Mouse (Mus musculus) kidney, adult 2 months (tissue): ENCODE results near the gene Qpct.

ENCODE experiments used
- CTCF ChIP-seq: fragments of 200-500 bp; conservative IDR thresholded peaks from 2 replicates; pipeline ENCODE4 v1.5.1; 2011; ENCODE audit warnings: low read depth, mild to moderate bottlenecking, control low read depth, low read length, moderate library complexity, mixed read lengths; ENCODE audit not compliant: insufficient read depth, insufficient read length
- POLR2A ChIP-seq: fragments of 200-500 bp; IDR thresholded peaks from one replicate; pipeline ENCODE4 v1.6.1; 2011; ENCODE audit warnings: low read depth, low read length, control low read depth

DNA sequence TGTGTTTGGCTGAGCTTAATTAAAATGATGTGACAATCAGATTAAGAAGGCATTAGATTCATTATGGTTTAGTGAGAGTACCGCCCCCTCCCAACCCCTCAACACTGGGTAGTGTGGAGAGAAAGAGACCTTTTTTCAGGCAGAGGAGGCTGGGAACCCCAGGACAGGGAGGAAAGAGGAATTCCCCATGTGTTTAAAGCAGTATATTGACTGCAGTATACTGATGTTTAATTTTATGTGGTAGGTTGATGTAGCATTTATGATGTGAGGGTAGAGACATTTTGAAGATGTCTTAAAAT is 26.1 kb downstream of the Qpct start:
- TF ChIP-seq POLR2A (no peak), CTCF (no peak)
